Mouse (Mus musculus) mouse embryonic stem cell (cell line): Measurements from ENCODE around the gene Tarbp1.

Experiments
- in situ Hi-C, 2 experiments: fragments of 300-500 bp; cut with MboI; formaldehyde crosslinking; loops; 1 replicate in 1 of 2; 3 replicates in 1 of 2; pipeline ENCODE4 v1.14.3; 2019 to 2020; ENCODE audit warnings: low sequenced_read_pairs in 2 of 2, low pct_unique_long_range_greater_than_20kb in 1 of 2, mixed read lengths in 1 of 2; ENCODE audit not compliant: unreplicated experiment in 1 of 2

Tarbp1 gene

GRCm38 (mm10) chr8:126474299-126475187, at the start of gene Tarbp1:
TSS of gene Tarbp1 (minus strand) at chr8:126475065.
- in situ Hi-C loops: no loop called here

- in situ Hi-C loops: no loop called here
Observed at GRCm38 (mm10) chr8:126524233-126524985, 49.5 kb upstream of the Tarbp1 start.

GRCm38 (mm10) chr8:126523060-126523574, 48.3 kb upstream of the Tarbp1 start:
- in situ Hi-C loops: no loop called here

DNA sequence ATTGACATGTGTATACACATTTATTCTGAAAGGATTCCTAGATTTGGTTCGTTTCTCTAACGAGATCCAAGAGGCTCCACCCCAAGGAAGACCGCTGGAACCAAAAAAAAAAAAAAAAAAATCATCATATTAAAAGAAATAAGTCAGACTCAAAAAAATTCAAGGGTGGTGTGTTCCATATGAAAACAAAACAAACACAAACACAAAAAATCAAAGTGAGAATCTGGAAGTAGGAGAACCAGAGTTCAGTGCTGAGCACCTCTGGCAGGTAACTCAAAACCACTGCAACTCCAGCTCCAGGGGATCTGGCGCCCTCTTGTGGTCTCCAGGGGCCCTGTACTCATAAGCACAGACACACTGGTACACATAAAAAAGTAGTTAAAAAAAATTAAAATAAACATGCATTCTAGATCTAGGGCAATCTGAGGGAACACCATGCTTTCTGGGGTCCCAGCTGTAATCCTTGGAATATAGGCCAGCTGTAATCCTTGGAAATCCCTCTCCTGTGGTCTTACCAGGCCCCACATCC, 44.6 kb upstream of the Tarbp1 start:
- in situ Hi-C loops: no loop called here

- in situ Hi-C loops: no loop called here
Observed at GRCm38 (mm10) chr8:126516620-126517577, 42.0 kb upstream of the Tarbp1 start.

GRCm38 (mm10) chr8:126514011-126514964, 39.4 kb upstream of the Tarbp1 start:
- in situ Hi-C loops: no loop called here

GRCm38 (mm10) chr8:126510866-126511265, 36.0 kb upstream of the Tarbp1 start:
- in situ Hi-C loops: no loop called here

GRCm38 (mm10) chr8:126509635-126510034, 34.8 kb upstream of the Tarbp1 start:
- in situ Hi-C loops: no loop called here

DNA sequence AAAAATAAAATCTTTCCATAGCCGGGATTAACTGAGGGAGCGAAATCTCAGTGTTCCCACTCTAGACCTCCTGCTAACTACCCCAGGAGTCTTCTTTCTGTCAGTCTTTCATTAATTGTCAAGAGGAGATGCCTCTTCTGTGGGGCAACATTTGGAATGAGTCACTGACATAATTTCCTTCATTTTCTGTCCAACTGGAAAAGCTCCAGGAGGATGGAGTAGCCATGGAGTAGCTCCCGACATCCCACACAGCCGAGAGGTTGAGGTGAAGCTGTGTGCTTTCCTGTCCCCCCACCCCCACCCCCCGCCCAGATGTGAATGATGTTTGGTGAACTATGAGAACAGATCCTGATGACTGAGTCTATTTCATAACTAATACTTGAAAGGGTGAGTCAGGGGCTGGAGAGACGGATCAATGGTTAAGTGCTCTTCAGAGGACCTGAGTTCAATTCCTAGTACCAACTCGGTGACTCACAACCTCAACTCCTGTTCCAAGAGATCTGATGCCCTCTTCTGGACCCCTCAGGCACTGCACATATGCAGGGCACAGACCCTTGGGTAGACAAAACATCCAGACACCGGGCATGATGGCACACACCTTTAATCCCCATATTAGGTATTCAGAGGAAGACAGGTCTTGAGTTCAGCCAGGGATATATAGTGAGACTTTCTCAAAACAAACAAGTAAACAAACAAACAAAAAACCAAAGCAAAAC, 34.2 kb upstream of the Tarbp1 start:
- in situ Hi-C loops: no loop called here

DNA sequence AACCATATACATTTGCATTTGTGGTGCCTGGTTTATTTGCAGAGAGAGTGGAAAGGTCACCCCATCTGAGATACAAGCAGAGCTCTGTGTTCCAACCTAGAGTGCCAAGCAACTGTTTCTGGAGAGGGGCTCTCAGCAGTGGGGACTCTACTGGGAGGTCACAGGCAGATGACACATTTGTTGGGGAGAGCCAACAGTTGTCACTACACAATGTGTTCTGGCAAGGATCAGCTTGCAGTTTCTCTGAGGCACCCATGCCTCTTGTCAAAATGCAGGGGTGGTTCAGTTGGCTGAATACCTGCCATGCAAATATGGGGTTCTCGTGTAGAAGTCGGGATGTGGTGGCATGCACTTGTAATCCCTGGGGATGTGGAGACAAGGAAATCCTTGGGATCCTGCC, 33.4 kb upstream of the Tarbp1 start:
- in situ Hi-C loops: no loop called here

GRCm38 (mm10) chr8:126504492-126505182, 29.8 kb upstream of the Tarbp1 start:
- in situ Hi-C loops: no loop called here

DNA sequence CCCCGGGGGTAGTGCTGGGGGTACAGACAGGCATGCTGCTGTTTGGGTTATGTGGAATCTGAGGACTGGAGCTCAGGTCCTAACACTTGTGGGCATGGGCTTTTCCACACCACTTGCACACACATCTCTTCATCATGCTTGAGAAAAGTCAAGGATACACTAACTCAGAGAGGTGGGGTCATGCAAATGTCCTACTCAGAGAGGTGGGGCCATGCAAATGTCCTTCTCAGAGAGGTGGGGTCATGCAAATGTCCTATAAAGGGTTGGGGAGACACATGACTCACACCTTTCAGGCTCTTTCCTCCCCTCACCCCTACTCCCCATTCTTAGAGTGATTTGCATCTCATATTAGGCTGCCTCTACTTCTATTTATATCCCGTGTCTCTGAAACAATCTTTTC, 27.9 kb upstream of the Tarbp1 start:
- in situ Hi-C loops: no loop called here

DNA sequence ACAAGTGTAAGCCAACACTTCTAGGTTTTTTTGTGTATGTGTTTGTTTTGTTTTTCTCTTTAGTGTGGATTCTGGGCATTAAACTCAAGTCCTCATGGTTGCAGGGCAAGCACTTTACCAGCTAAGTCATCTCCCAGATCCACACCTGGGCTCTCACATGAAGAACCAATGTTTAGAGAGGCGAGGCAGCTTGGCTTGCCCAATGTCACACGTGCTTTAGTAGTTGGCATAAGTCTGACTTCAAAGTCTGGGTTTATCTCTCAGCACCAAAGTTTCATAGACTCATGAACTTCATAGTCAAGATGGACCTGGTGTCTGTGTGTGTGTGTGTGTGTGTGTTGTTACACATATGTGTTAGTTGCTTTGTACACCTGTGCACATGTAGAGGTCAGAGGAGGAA, 24.5 kb upstream of the Tarbp1 start:
- in situ Hi-C loops: loop anchor here in 1 of 2 experiments (5.0 to 10.0 kb wide), 3 partner anchors 78 to 425 kb away; no protein-coding TSS in a partner anchor

DNA sequence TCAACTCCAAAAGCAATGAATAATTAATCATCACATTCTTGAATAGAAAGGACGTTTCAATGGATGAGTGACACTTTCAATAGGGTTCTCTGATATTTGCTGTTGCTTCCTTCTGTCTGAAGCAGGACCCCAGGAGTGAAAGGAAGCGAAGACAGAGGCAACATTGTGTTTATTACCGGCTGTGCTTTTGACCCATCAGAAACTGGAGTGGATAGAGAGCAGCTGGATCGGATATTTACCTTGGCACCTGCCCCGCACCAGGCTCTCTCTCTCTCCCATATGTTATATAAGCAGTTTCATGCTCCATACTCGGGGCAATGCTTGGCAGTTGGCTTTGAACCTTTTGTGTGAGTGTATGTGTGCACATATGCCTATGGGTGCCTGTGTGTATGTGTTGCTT, 23.6 kb upstream of the Tarbp1 start:
- in situ Hi-C loops: loop anchor here in 1 of 2 experiments (5.0 to 10.0 kb wide), 3 partner anchors 79 to 426 kb away; no protein-coding TSS in a partner anchor

GRCm38 (mm10) chr8:126497541-126498428, 22.9 kb upstream of the Tarbp1 start:
- in situ Hi-C loops: loop anchor here in 1 of 2 experiments (5.0 to 10.0 kb wide), 3 partner anchors 80 to 427 kb away; no protein-coding TSS in a partner anchor
